Mouse (Mus musculus) heart, embryonic 10.5 days (tissue): ENCODE measurements at regions not wholly inside any gene's neighbourhood (a gene's known extent, or its start where the extent isn't known, plus 50 kb on each side); places are given as distances from the start of the nearest gene placed in this dataset.

Source experiments
- DNase-seq: peaks from one replicate; pipeline ENCODE4 v3.0.0-alpha.2; 2017; ENCODE audit warnings: low spot score
- H3K27ac ChIP-seq: fragments of 300-500 bp; sonication (generic); 2 replicates; pipeline ENCODE4 v1.5.1; 2016; ENCODE audit warnings: mild to moderate bottlenecking
- H3K27me3 ChIP-seq: fragments of 300-500 bp; sonication (generic); 2 replicates; pipeline ENCODE4 v1.6.1; 2016; ENCODE audit warnings: mild to moderate bottlenecking; ENCODE audit not compliant: poor library complexity, insufficient read depth, severe bottlenecking
- H3K36me3 ChIP-seq: fragments of 300-500 bp; sonication (generic); 2 replicates; pipeline ENCODE4 v1.6.1; 2016; ENCODE audit warnings: mild to moderate bottlenecking, moderate library complexity
- H3K4me1 ChIP-seq: fragments of 300-500 bp; sonication (generic); 2 replicates; pipeline ENCODE4 v1.6.1; 2016; ENCODE audit warnings: mild to moderate bottlenecking
- H3K4me3 ChIP-seq: fragments of 300-500 bp; sonication (generic); 2 replicates; pipeline ENCODE4 v1.5.1; 2016; ENCODE audit warnings: mild to moderate bottlenecking, moderate library complexity
- H3K9me3 ChIP-seq: fragments of 300-500 bp; sonication (generic); 2 replicates; pipeline ENCODE4 v1.6.1; 2016; ENCODE audit warnings: mild to moderate bottlenecking, moderate library complexity
- WGBS: fragments of 180-500 bp; shearing (Covaris S2); methylation state at CpG from one replicate; pipeline ENCODE4 v1.1.7; 2016; 5-methylcytosine and 5-hydroxymethylcytosine counted together

- Histone ChIP-seq H3K4me1 (0 out of 2 replicates have a peak, but pooled peaks cover 4% of the 10 kb centered on the region), H3K36me3 (no peaks in the 10 kb centered on the region), H3K4me3 (no peak overlapping the region), H3K27ac (no peak overlapping the region), H3K27me3 (no peaks in the 10 kb centered on the region), H3K9me3 (no peaks in the 10 kb centered on the region)
- 46% methylated on average over 4 of the region's 4 CpGs for WGBS
- DNase-seq, result no peak
Observed at GRCm38 (mm10) chr6:118307481-118307880, 110.0 kb upstream of the Ret start.

GRCm38 (mm10) chr6:118305209-118305608 lies 107.7 kb upstream of the Ret start:
- H3K4me1 ChIP-seq, result peaks cover 11% of the 10 kb centered on the region; the same call in 1 of the 2 replicates
- H3K9me3 ChIP-seq, result no peaks in the 10 kb centered on the region
- H3K27me3 ChIP-seq, result no peaks in the 10 kb centered on the region
- H3K4me3 ChIP-seq, result no peak overlapping the region
- H3K36me3 ChIP-seq, result no peaks in the 10 kb centered on the region
- no peak for DNase-seq
- 80% methylated on average over 3 of the region's 3 CpGs for WGBS
- H3K27ac ChIP-seq, result no peak overlapping the region

- 64% methylated on average over 7 of the region's 7 CpGs for WGBS
Observed at GRCm38 (mm10) chr6:118302783-118303350, 105.3 kb upstream of the Ret start.

GRCm38 (mm10) chr6:118301880-118302782 lies 104.6 kb upstream of the Ret start:
- no peaks in the 10 kb centered on the region; the same call in 1 of the 2 replicates for H3K27me3 ChIP-seq
- no peak overlapping the region for H3K27ac ChIP-seq
- H3K36me3 ChIP-seq, result no peaks in the 10 kb centered on the region
- no peaks in the 10 kb centered on the region for H3K9me3 ChIP-seq
- peaks cover 11% of the 10 kb centered on the region; the same call in 1 of the 2 replicates for H3K4me1 ChIP-seq
- DNase-seq, result no peak
- H3K4me3 ChIP-seq, result no peak overlapping the region
- 67% methylated on average over 11 of the region's 11 CpGs for WGBS

More at GRCm38 (mm10) chr6:118302783-118303350, 105.3 kb upstream of the Ret start:
- Histone ChIP-seq H3K27ac (no peak overlapping the region), H3K4me3 (no peak overlapping the region), H3K4me1 (peaks cover 11% of the 10 kb centered on the region; the same call in 1 of the 2 replicates), H3K36me3 (no peaks in the 10 kb centered on the region), H3K9me3 (no peaks in the 10 kb centered on the region), H3K27me3 (no peaks in the 10 kb centered on the region; the same call in 1 of the 2 replicates)
- DNase-seq, result no peak

GRCm38 (mm10) chr6:118300781-118301180 lies 103.3 kb upstream of the Ret start:
- DNase-seq, result no peak
- H3K4me3 ChIP-seq, result no peak overlapping the region
- H3K36me3 ChIP-seq, result no peaks in the 10 kb centered on the region
- H3K27me3 ChIP-seq, result no peaks in the 10 kb centered on the region; the same call in 1 of the 2 replicates
- no peaks in the 10 kb centered on the region for H3K9me3 ChIP-seq
- H3K27ac ChIP-seq, result no peak overlapping the region
- 46% methylated on average over 6 of the region's 6 CpGs for WGBS
- peaks cover 11% of the 10 kb centered on the region; the same call in 1 of the 2 replicates for H3K4me1 ChIP-seq

GRCm38 (mm10) chr6:118297576-118297975 lies 100.1 kb upstream of the Ret start:
- peaks cover 4% of the 10 kb centered on the region; the same call in 1 of the 2 replicates for H3K27me3 ChIP-seq
- H3K27ac ChIP-seq, result no peak overlapping the region
- H3K4me3 ChIP-seq, result no peak overlapping the region
- no peaks in the 10 kb centered on the region for H3K36me3 ChIP-seq
- peaks cover 7% of the 10 kb centered on the region; the same call in 1 of the 2 replicates for H3K4me1 ChIP-seq
- peak; percentile 69 for DNase-seq
- 78% methylated on average over 8 of the region's 8 CpGs for WGBS
- H3K9me3 ChIP-seq, result no peaks in the 10 kb centered on the region

- Histone ChIP-seq H3K4me1 (no peaks in the 10 kb centered on the region), H3K27ac (no peak overlapping the region), H3K36me3 (no peaks in the 10 kb centered on the region), H3K27me3 (peaks cover 9% of the 10 kb centered on the region; the same call in 1 of the 2 replicates), H3K4me3 (no peak overlapping the region), H3K9me3 (no peaks in the 10 kb centered on the region)
- WGBS, result 72% methylated on average over 2 of the region's 2 CpGs
- DNase-seq, result no peak
Observed at GRCm38 (mm10) chr6:118293986-118294385, 96.5 kb upstream of the Ret start.

- no peaks in the 10 kb centered on the region for H3K36me3 ChIP-seq
- no peak overlapping the region for H3K27ac ChIP-seq
- H3K9me3 ChIP-seq, result no peaks in the 10 kb centered on the region
- peak; percentile 68 for DNase-seq
- WGBS, result 40% methylated on average over 2 of the region's 2 CpGs
- H3K4me3 ChIP-seq, result no peak overlapping the region
- peaks cover 9% of the 10 kb centered on the region; the same call in 1 of the 2 replicates for H3K27me3 ChIP-seq
- no peaks in the 10 kb centered on the region for H3K4me1 ChIP-seq
Observed at GRCm38 (mm10) chr6:118292928-118293327, 95.4 kb upstream of the Ret start.

- WGBS, result 66% methylated on average over 2 of the region's 2 CpGs
- no peak overlapping the region for H3K4me3 ChIP-seq
- H3K36me3 ChIP-seq, result no peaks in the 10 kb centered on the region
- no peaks in the 10 kb centered on the region for H3K4me1 ChIP-seq
- H3K27ac ChIP-seq, result no peak overlapping the region
- DNase-seq, result peak; percentile 67
- no peaks in the 10 kb centered on the region for H3K9me3 ChIP-seq
- peaks cover 9% of the 10 kb centered on the region; the same call in 1 of the 2 replicates for H3K27me3 ChIP-seq
Observed at GRCm38 (mm10) chr6:118292272-118292671, 94.8 kb upstream of the Ret start.

GRCm38 (mm10) chr6:118291426-118291825 lies 93.9 kb upstream of the Ret start:
- peak; percentile 64 for DNase-seq
- WGBS, result 76% methylated on average over 2 of the region's 2 CpGs

GRCm38 (mm10) chr6:118285246-118285645 lies 87.7 kb upstream of the Ret start:
- Histone ChIP-seq H3K9me3 (no peaks in the 10 kb centered on the region), H3K36me3 (no peaks in the 10 kb centered on the region), H3K4me3 (no peak overlapping the region), H3K27me3 (no peaks in the 10 kb centered on the region), H3K27ac (no peak overlapping the region; the same call in 1 of the 2 replicates), H3K4me1 (no peaks in the 10 kb centered on the region)
- WGBS, result 80% methylated on average over 7 of the region's 7 CpGs
- DNase-seq, result no peak

More at GRCm38 (mm10) chr6:118291426-118291825, 93.9 kb upstream of the Ret start:
- Histone ChIP-seq H3K36me3 (no peaks in the 10 kb centered on the region), H3K27ac (no peak overlapping the region), H3K9me3 (no peaks in the 10 kb centered on the region), H3K27me3 (peaks cover 9% of the 10 kb centered on the region; the same call in 1 of the 2 replicates), H3K4me1 (no peaks in the 10 kb centered on the region), H3K4me3 (no peak overlapping the region)

GRCm38 (mm10) chr6:118283949-118284568 lies 86.5 kb upstream of the Ret start:
- WGBS, result 81% methylated on average over 13 of the region's 13 CpGs
- peak; percentile 62 for DNase-seq

More at GRCm38 (mm10) chr6:118283949-118284568, 86.5 kb upstream of the Ret start:
- Histone ChIP-seq H3K27me3 (no peaks in the 10 kb centered on the region), H3K27ac (no peak overlapping the region), H3K36me3 (no peaks in the 10 kb centered on the region), H3K9me3 (no peaks in the 10 kb centered on the region), H3K4me1 (no peaks in the 10 kb centered on the region), H3K4me3 (no peak overlapping the region)
